Mouse (Mus musculus) liver, embryonic 12.5 days (tissue): ENCODE measurements around the gene Ccdc47. TPM values are rescaled to one million over a fixed set of nuclear protein-coding genes. Genes with fewer than 3 reads are reported as not detected.

ENCODE experiments used
- ATAC-seq: fragments of 200-750 bp; cut with Nextera tagmentation; 2 replicates; pipeline ENCODE4 v1.8.0; 2017; ENCODE audit warnings: moderate number of reproducible peaks, mild to moderate bottlenecking, moderate library complexity
- H3K27ac ChIP-seq: fragments of 300-500 bp; sonication (generic); 2 replicates; pipeline ENCODE4 v1.5.1; 2016; ENCODE audit warnings: mild to moderate bottlenecking
- H3K27me3 ChIP-seq: fragments of 300-500 bp; sonication (generic); replicated peaks from 2 replicates; pipeline ENCODE4 v1.6.1; 2016; ENCODE audit warnings: mild to moderate bottlenecking, moderate library complexity
- H3K36me3 ChIP-seq: fragments of 300-500 bp; sonication (generic); 2 replicates; pipeline ENCODE4 v1.6.1; 2016; ENCODE audit warnings: mild to moderate bottlenecking, moderate library complexity
- H3K4me1 ChIP-seq: fragments of 300-500 bp; sonication (generic); 2 replicates; pipeline ENCODE4 v1.6.1; 2016
- H3K4me2 ChIP-seq: fragments of 300-500 bp; sonication (generic); 2 replicates; pipeline ENCODE4 v1.6.1; 2016; ENCODE audit warnings: mild to moderate bottlenecking, moderate library complexity
- H3K4me3 ChIP-seq: fragments of 300-500 bp; sonication (generic); 2 replicates; pipeline ENCODE4 v1.5.1; 2016; ENCODE audit warnings: mild to moderate bottlenecking, moderate library complexity
- H3K9ac ChIP-seq: fragments of 300-500 bp; sonication (generic); 2 replicates; pipeline ENCODE4 v1.6.1; 2016; ENCODE audit warnings: mild to moderate bottlenecking, moderate library complexity
- H3K9me3 ChIP-seq: fragments of 300-500 bp; sonication (generic); replicated peaks from 2 replicates; pipeline ENCODE4 v1.6.1; 2016; ENCODE audit warnings: mild to moderate bottlenecking, moderate library complexity
- WGBS: fragments of 180-500 bp; shearing (Covaris S2); methylation state at CpG from one replicate; pipeline ENCODE4 v1.1.7; 2016; ENCODE audit not compliant: insufficient replicate concordance; 5-methylcytosine and 5-hydroxymethylcytosine counted together
- polyA plus RNA-seq: library from polyadenylated mRNA; unstranded; fragments of >200 nt; fragmentation: Nextera tagmentation; extraction: Ambion mirVana; gene quantifications from 2 replicates; pipeline ENCODE4 v1.2.1, GENCODE M21; 2016

Ccdc47 gene
- polyA plus RNA-seq, 1 experiment from 2014 or later: 56.6 TPM

DNA sequence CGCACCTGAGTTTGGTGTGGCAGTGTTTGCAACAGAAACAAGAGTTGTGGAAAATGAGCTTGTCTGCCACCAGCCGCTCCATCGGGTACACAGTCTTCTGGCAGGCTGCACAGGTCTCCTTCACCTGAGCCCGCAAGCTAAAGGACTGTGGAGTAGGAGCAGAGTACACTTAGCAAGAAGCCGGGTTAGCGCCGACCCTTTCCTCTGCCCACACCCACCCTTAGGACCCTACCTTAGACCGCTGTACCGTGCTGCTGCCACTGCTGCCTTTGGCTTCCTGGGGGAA, 57.3 kb downstream of the Ccdc47 start:
- H3K27ac ChIP-seq: peak overlapping the region; percentile 82
- H3K36me3 ChIP-seq: peaks cover 42% of the 10 kb centered on the region
- peaks cover 37% of the 10 kb centered on the region for H3K27me3 ChIP-seq
- no peaks in the 10 kb centered on the region for H3K9me3 ChIP-seq
- 20% methylated on average over 9 of the region's 9 CpGs for WGBS
- ATAC-seq: peak; percentile 16; the same call in 1 of the 2 replicates
- H3K4me3 ChIP-seq: peak overlapping the region; percentile 74
- peaks cover 45% of the 10 kb centered on the region for H3K4me1 ChIP-seq
- H3K9ac ChIP-seq: peak overlapping the region; percentile 81
- H3K4me2 ChIP-seq: peak overlapping the region; percentile 99

DNA sequence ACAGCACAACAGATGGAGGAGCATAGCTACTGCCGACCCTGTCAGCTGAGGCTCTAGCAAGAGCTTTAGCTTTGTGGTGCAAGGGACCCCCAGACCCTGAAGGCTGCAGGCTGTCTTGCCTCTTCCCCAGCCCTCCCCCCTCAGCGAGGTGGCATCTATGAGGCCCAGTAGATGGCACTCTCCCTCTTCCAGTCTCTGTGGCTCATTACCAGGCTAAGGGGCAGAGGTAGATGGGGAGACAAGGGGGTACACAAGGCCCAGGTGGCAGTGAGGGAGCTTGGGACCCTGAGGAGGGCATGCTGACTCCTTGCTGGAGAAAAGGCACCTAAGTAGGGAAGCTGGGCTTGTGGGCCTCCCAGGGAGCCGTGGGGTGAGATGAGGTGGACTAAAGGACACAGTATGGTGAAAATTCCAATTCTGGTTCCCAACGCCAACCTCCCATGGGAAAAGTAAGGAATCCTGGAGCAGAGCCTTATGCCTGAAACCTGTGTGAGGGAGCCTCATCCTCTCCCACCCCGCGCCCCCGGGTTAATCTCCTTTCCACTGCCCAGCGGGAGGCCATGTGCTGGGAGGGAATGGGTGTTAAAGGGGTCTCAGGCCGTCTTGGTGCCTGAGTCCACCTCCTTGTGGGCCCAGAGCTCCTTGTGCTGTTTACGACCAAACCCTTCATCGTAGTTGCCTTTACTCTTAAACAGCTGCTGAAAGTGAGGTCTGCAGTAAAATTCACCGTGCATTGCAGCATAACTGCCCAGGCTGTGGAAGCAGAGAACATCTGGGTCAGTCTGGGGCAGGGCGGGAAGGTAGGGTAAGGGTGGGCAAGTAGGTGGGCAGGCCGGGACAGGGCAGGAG, 57.8 kb downstream of the Ccdc47 start:
- Histone ChIP-seq H3K36me3 (peaks cover 38% of the 10 kb centered on the region), H3K9ac (peak overlapping the region; percentile 81; the same call in 1 of the 2 replicates)
- WGBS: 41% methylated on average over 14 of the region's 14 CpGs

DNA sequence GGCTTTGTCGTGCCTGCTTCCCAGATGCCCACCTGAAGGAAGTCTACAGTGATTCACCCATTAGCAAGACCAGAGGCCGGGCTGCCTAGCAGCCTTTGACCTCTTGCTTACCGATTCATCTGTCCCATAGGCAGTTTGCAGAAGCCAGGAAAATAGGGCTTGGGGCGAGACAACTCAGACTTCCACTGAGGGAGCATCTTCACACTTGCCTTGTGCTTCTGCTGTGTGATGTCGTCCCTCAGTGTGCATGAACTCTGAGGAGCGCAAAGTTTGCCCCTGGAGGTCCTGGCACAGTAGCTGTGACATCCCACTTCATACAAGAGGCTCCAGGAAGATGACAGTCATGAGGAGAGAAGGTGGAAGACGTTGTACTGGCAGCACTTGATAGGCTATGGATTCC, 59.0 kb downstream of the Ccdc47 start:
- 65% methylated on average over 7 of the region's 7 CpGs for WGBS
- ATAC-seq: no peak
- peaks cover 37% of the 10 kb centered on the region for H3K27me3 ChIP-seq
- H3K9ac ChIP-seq: no peak overlapping the region
- H3K27ac ChIP-seq: no peak overlapping the region
- no peaks in the 10 kb centered on the region for H3K9me3 ChIP-seq
- H3K4me1 ChIP-seq: peaks cover 45% of the 10 kb centered on the region
- peaks cover 42% of the 10 kb centered on the region for H3K36me3 ChIP-seq
- no peak overlapping the region for H3K4me2 ChIP-seq
- no peak overlapping the region for H3K4me3 ChIP-seq

More for the DNA sequence above, 57.8 kb downstream of the Ccdc47 start:
- Histone ChIP-seq H3K4me3 (peak overlapping the region; percentile 74), H3K27me3 (peaks cover 37% of the 10 kb centered on the region), H3K4me2 (peak overlapping the region; percentile 99), H3K9me3 (no peaks in the 10 kb centered on the region), H3K4me1 (peaks cover 45% of the 10 kb centered on the region), H3K27ac (peak overlapping the region; percentile 82; the same call in 1 of the 2 replicates)
- ATAC-seq: no peak

DNA sequence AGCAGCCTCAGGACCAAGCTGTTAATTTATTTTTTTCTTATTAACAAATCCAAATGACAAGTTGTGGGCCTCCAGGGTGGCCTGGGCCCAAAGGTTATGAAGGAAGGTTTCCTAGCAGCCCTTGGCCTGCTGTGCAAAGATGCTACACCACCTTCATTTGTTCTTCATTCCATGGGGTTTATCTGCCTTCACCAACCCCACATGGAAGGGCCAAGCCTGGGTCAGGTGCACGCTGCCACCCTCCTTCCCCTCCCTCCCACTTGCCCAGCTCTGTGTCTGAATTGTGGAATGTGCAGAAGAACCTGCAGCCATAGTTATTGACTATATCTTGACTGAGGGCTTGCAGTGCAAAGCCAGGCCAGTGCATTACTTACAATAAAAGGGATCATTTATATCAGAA, 59.9 kb downstream of the Ccdc47 start:
- Histone ChIP-seq H3K27me3 (peaks cover 30% of the 10 kb centered on the region), H3K4me3 (no peak overlapping the region), H3K36me3 (peaks cover 51% of the 10 kb centered on the region), H3K27ac (no peak overlapping the region), H3K9ac (no peak overlapping the region), H3K9me3 (no peaks in the 10 kb centered on the region), H3K4me2 (no peak overlapping the region), H3K4me1 (peaks cover 43% of the 10 kb centered on the region)
- no peak for ATAC-seq
- WGBS: 48% methylated on average over 1 of the region's 1 CpGs

DNA sequence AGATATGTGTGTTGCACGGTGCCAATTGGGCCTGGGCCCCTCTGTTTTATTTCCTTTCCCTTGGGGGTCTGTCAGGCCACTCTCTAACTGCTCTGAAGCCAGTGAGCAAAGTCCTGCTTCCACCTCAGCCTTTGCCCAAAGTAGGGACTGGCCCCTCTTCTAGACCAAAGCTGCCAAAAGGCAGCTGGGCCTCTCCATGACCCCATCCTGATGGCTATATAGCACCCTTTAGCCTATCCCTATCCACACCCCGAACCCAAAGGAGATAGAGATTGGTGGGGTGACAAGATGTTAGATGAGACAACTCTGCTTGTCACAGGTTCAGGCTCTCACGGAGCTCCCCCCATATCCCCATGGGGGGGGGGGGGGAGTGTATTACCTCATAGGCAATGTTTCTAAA, 60.4 kb downstream of the Ccdc47 start:
- Histone ChIP-seq H3K27ac (no peak overlapping the region), H3K9ac (no peak overlapping the region), H3K4me1 (peaks cover 38% of the 10 kb centered on the region), H3K4me3 (no peak overlapping the region), H3K4me2 (no peak overlapping the region), H3K27me3 (peaks cover 25% of the 10 kb centered on the region), H3K9me3 (no peaks in the 10 kb centered on the region), H3K36me3 (peaks cover 56% of the 10 kb centered on the region)
- WGBS: 58% methylated on average over 3 of the region's 3 CpGs
- ATAC-seq: no peak

DNA sequence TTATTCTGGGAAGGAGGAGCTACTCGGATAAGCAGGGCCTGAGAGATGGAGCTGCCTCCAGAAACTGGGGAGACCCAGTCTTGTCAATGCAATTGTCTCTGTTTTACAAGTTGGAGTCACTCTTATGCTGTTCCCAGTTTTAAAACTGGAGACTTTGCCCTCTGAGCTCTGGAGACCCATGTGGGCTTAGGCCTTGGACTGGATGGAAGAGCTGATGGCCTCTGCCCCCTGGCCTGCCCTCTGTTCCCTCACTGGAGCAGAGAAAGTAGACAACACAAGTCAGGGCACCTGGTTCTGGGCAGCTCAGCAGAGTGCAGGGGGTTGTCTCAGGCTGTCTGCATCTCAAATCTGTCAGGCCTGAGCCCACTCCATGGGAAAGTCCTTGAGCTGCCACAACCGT, 61.4 kb downstream of the Ccdc47 start:
- Histone ChIP-seq H3K27me3 (peaks cover 17% of the 10 kb centered on the region), H3K9me3 (no peaks in the 10 kb centered on the region), H3K36me3 (peaks cover 65% of the 10 kb centered on the region), H3K9ac (no peak overlapping the region), H3K4me2 (no peak overlapping the region), H3K4me3 (no peak overlapping the region), H3K4me1 (peaks cover 32% of the 10 kb centered on the region), H3K27ac (0 out of 2 replicates have a peak overlapping the region, but pooled peaks have one; percentile 33)
- 64% methylated on average over 2 of the region's 2 CpGs for WGBS
- ATAC-seq: no peak; the same call in 1 of the 2 replicates

DNA sequence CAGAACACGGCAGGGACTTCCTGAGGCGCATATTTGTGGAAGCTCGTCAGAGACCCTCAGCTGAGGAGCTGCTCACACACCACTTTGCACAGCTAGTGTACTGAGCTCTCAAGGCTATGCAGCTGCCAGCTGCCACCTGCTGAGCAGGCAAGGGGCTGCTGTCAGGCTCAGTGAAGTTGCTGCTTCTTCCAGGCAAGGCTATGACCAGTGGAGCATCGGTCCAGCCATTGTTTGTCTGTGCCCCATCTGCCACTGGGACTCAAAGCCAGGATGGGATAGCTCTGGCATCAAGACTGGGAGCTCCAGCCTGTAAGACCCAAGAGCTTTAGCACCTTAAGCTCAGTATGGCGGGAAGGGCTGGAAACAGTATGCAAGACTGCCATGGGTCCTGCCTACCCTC, 62.1 kb downstream of the Ccdc47 start:
- Histone ChIP-seq H3K27ac (no peak overlapping the region), H3K9me3 (no peaks in the 10 kb centered on the region), H3K9ac (no peak overlapping the region), H3K36me3 (peaks cover 72% of the 10 kb centered on the region), H3K4me3 (no peak overlapping the region), H3K4me1 (peaks cover 25% of the 10 kb centered on the region), H3K27me3 (peaks cover 10% of the 10 kb centered on the region), H3K4me2 (no peak overlapping the region)
- no peak for ATAC-seq
- 64% methylated on average over 5 of the region's 5 CpGs for WGBS

DNA sequence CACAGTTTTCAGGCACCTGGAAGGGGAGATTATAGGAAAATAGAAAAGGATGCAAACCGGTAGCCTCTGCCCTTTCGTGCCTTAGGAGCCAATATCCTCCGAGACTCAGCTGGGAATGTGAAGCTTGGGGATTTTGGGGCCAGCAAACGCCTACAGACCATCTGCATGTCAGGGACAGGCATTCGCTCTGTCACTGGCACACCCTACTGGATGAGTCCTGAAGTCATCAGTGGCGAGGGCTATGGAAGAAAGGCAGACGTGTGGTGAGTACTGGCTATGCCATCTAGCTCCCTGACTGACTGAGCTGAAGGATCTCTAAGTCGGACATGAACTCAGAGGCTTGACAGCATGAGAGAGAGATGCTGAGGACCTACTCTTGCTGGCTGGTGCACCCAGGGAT, 64.0 kb downstream of the Ccdc47 start:
- Histone ChIP-seq H3K9ac (no peak overlapping the region), H3K4me1 (peaks cover 15% of the 10 kb centered on the region; the same call in 1 of the 2 replicates), H3K27me3 (no peaks in the 10 kb centered on the region), H3K27ac (no peak overlapping the region), H3K4me2 (no peak overlapping the region), H3K4me3 (no peak overlapping the region), H3K36me3 (peaks cover 69% of the 10 kb centered on the region), H3K9me3 (no peaks in the 10 kb centered on the region)
- WGBS: 68% methylated on average over 8 of the region's 8 CpGs
- no peak for ATAC-seq

DNA sequence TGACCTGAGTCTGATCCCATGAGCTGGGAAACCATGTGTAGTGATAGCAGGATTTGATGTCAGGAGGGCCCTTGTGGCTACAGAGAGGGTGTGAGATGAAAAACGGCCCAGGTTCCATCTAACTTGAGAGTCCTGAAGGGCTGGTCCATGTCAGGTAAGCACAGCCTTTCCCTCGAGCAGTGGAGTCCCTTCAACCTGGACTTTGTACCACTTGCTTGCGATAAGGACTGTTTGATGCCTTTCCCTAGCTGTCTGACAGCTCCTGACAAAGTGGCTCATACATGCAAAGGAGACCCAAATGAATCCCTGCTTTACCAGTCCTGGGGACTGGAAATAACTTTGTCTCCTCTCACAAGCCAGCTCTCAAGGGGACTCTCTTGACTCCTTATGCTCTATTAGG, 64.9 kb downstream of the Ccdc47 start:
- ATAC-seq: no peak
- Histone ChIP-seq H3K36me3 (peaks cover 64% of the 10 kb centered on the region), H3K9ac (no peak overlapping the region), H3K27me3 (no peaks in the 10 kb centered on the region), H3K9me3 (no peaks in the 10 kb centered on the region), H3K4me3 (no peak overlapping the region), H3K27ac (no peak overlapping the region), H3K4me1 (0 out of 2 replicates have a peak, but pooled peaks cover 10% of the 10 kb centered on the region), H3K4me2 (no peak overlapping the region)
- WGBS: 61% methylated on average over 3 of the region's 3 CpGs

Other genes with a start within 250 kb of the Ccdc47 start
- 0.07 TPM in 2 replicates for gene Ace, start 248.4 kb downstream of the Ccdc47 start, polyA plus RNA-seq
- not detected in 2 replicates for gene Ace3, start 221.7 kb downstream of the Ccdc47 start, polyA plus RNA-seq
- 0.06 and 0.08 TPM in 2 replicates for gene Kcnh6, start 208.2 kb downstream of the Ccdc47 start, polyA plus RNA-seq
- 41.5 and 43.0 TPM in 2 replicates for gene Dcaf7, start 179.5 kb downstream of the Ccdc47 start, polyA plus RNA-seq
- gene Taco1, start 150.3 kb downstream of the Ccdc47 start, polyA plus RNA-seq: 9.6 and 10.6 TPM in 2 replicates
- 9.7 and 11.2 TPM in 2 replicates for gene Map3k3, start 131.7 kb downstream of the Ccdc47 start, polyA plus RNA-seq
- gene Gm10840, start 55.5 kb downstream of the Ccdc47 start, polyA plus RNA-seq: not detected in 2 replicates
- gene Limd2, start 55.5 kb downstream of the Ccdc47 start, polyA plus RNA-seq: 109 and 112 TPM in 2 replicates
- 12.2 and 12.6 TPM in 2 replicates for gene Strada, start 14.2 kb downstream of the Ccdc47 start, polyA plus RNA-seq
- 42.3 and 42.6 TPM in 2 replicates for gene Ddx42, start 582 bp upstream of the Ccdc47 start, polyA plus RNA-seq
- gene Ftsj3, start 39.7 kb upstream of the Ccdc47 start, polyA plus RNA-seq: 80.9 and 83.5 TPM in 2 replicates
- 219 and 221 TPM in 2 replicates for gene Psmc5, start 39.8 kb upstream of the Ccdc47 start, polyA plus RNA-seq
- gene Smarcd2, start 56.6 kb upstream of the Ccdc47 start, polyA plus RNA-seq: 52.4 and 55.2 TPM in 2 replicates
- 0.57 and 0.83 TPM in 2 replicates for gene Tcam1, start 60.3 kb upstream of the Ccdc47 start, polyA plus RNA-seq
- not detected in 2 replicates for gene Gh, start 85.5 kb upstream of the Ccdc47 start, polyA plus RNA-seq
- 4.2 and 5.3 TPM in 2 replicates for gene Cd79b, start 98.4 kb upstream of the Ccdc47 start, polyA plus RNA-seq
- 0.02 TPM in 1 of 2 replicates, not detected in the other for gene Scn4a, start 136.9 kb upstream of the Ccdc47 start, polyA plus RNA-seq
- not detected in 2 replicates for gene Prr29, start 149.1 kb upstream of the Ccdc47 start, polyA plus RNA-seq
- gene Icam2, start 171.7 kb upstream of the Ccdc47 start, polyA plus RNA-seq: 22.8 and 23.1 TPM in 2 replicates